Mouse (Mus musculus) bone marrow macrophage, adult 2 months (primary cell): ENCODE data around the gene Wdr38.

Experiments used
- CTCF ChIP-seq: IDR thresholded peaks from 2 replicates; pipeline ENCODE4 v1.5.1; 2012; ENCODE audit warnings: low read depth, mild to moderate bottlenecking, low read length, moderate library complexity
- POLR2A ChIP-seq: IDR thresholded peaks from 2 replicates; pipeline ENCODE4 v1.6.1; 2012; ENCODE audit warnings: mild to moderate bottlenecking, low read depth, low read length, borderline replicate concordance

DNA sequence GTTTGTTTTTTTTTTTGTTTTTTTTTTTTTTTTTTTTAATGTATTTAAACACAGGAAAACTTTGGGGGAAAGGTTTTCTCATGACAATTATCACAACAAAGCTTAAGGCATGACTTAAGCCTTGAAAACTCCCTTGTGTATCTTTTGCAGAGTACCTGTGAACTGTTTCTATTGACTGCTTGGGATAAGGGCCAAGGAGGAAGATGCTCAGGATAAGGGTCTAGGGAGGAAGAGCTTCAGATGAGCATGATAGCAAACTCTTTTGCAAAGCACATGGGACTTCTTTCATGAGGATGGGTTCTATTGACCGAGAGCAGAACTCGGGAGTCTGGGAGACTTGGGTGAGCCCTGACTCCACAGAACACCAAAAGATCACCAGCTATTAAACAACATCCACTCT lies 27.6 kb upstream of the Wdr38 start:
- TF ChIP-seq CTCF, result no peak
- no peak for TF ChIP-seq POLR2A
